Mouse (Mus musculus) heart, postnatal 0 days (tissue): ENCODE data around the gene Cdipt. TPM values are rescaled to one million over a fixed set of nuclear protein-coding genes. Genes with fewer than 3 reads are reported as not detected.

ENCODE experiments used
- ATAC-seq: fragments of 200-750 bp; cut with Nextera tagmentation; 2 replicates; pipeline ENCODE4 v1.8.0; 2017; ENCODE audit warnings: low read depth, moderate number of reproducible peaks, moderate library complexity; ENCODE audit not compliant: insufficient read depth
- DNase-seq: peaks from one replicate; pipeline ENCODE4 v3.0.0-alpha.2; 2016; ENCODE audit warnings: low spot score
- H3K27ac ChIP-seq: fragments of 300-500 bp; sonication (generic); 2 replicates; pipeline ENCODE4 v1.5.1; 2014; ENCODE audit warnings: low read depth, mild to moderate bottlenecking
- H3K27me3 ChIP-seq: fragments of 300-500 bp; sonication (generic); 2 replicates; pipeline ENCODE4 v1.6.1; 2014; ENCODE audit warnings: low read length, mixed read lengths; ENCODE audit not compliant: control insufficient read depth, insufficient read depth
- H3K36me3 ChIP-seq: fragments of 300-500 bp; sonication (generic); replicated peaks from 2 replicates; pipeline ENCODE4 v1.6.1; 2014; ENCODE audit warnings: low read length, mixed read lengths; ENCODE audit not compliant: control insufficient read depth, insufficient read depth
- H3K4me1 ChIP-seq: fragments of 300-500 bp; sonication (generic); 2 replicates; pipeline ENCODE4 v1.6.1; 2014; ENCODE audit warnings: antibody characterized with exemption; ENCODE audit not compliant: control insufficient read depth, insufficient read depth
- H3K4me2 ChIP-seq: fragments of 300-500 bp; sonication (generic); 2 replicates; pipeline ENCODE4 v1.6.1; 2014; ENCODE audit warnings: low read depth, mild to moderate bottlenecking, low read length, moderate library complexity
- H3K4me3 ChIP-seq: fragments of 300-500 bp; sonication (generic); 2 replicates; pipeline ENCODE4 v1.5.1; 2014; ENCODE audit warnings: low read depth, low read length
- H3K9ac ChIP-seq: fragments of 300-500 bp; sonication (generic); replicated peaks from 2 replicates; pipeline ENCODE4 v1.6.1; 2014; ENCODE audit warnings: low read depth, low read length, mixed read lengths
- H3K9me3 ChIP-seq: fragments of 300-500 bp; sonication (generic); replicated peaks from 2 replicates; pipeline ENCODE4 v1.6.1; 2016; ENCODE audit warnings: low read length; ENCODE audit not compliant: control insufficient read depth
- CTCF ChIP-seq: IDR thresholded peaks from 2 replicates; pipeline ENCODE4 v1.5.1; 2016; ENCODE audit warnings: antibody characterized with exemption, control low read depth, low read depth
- EP300 ChIP-seq: IDR thresholded peaks from 2 replicates; pipeline ENCODE4 v1.6.1; 2016; ENCODE audit warnings: antibody characterized with exemption, low read depth
- WGBS: fragments of 180-500 bp; shearing (Covaris S2); extraction: QIAGEN DNeasy Blood & Tissue Kit; methylation state at CpG from one replicate; pipeline ENCODE4 v1.1.7; 2014; 5-methylcytosine and 5-hydroxymethylcytosine counted together
- polyA plus RNA-seq: library from polyadenylated mRNA; unstranded; fragments of >200 nt; fragmentation: Nextera tagmentation; extraction: Ambion mirVana; gene quantifications from 2 replicates; pipeline ENCODE4 v1.2.1, GENCODE M21; 2015
- total RNA-seq: library from RNA; depleted of rRNA; stranded (reverse); fragments of >200 nt; gene quantifications from 2 replicates; pipeline ENCODE4 v1.2.3, GENCODE M21; 2014; ENCODE audit warnings: low replicate concordance

Gene Cdipt
- total and polyA plus RNA-seq, 2 experiments from 2014 or later = 67.5 to 135 TPM

DNA sequence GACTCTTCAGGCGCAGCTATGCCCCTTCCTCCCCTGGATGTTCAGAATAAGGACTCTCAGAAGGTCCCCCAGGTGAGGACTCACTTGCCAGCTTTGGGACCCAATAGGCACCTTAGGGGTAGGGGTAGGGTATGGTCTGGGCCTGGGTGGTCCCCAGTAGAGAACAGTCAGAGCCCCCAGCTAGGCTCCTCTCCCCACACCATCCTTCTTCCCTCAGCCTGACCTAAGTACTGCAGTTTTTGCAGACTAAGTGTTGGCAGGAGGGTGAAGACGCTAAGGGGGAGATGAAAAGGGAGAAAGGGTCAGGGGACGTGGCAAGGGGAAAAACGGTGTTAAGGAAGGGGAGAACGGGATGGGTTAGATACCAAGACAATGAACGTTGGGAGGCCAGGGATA lies 42.2 kb downstream of the Cdipt start:
- H3K9ac ChIP-seq = no peak overlapping the region
- no peak for TF ChIP-seq CTCF
- TF ChIP-seq EP300 = no peak
- H3K4me1 ChIP-seq = peaks cover 26% of the 10 kb centered on the region
- no peak for ATAC-seq
- H3K9me3 ChIP-seq = no peaks in the 10 kb centered on the region
- no peak overlapping the region for H3K4me3 ChIP-seq
- H3K27me3 ChIP-seq = no peaks in the 10 kb centered on the region
- DNase-seq = no peak
- H3K36me3 ChIP-seq = peaks cover 15% of the 10 kb centered on the region
- 36% methylated on average over 6 of the region's 6 CpGs for WGBS
- H3K4me2 ChIP-seq = no peak overlapping the region
- H3K27ac ChIP-seq = peak overlapping the region; percentile 88; the same call in 1 of the 2 replicates

DNA sequence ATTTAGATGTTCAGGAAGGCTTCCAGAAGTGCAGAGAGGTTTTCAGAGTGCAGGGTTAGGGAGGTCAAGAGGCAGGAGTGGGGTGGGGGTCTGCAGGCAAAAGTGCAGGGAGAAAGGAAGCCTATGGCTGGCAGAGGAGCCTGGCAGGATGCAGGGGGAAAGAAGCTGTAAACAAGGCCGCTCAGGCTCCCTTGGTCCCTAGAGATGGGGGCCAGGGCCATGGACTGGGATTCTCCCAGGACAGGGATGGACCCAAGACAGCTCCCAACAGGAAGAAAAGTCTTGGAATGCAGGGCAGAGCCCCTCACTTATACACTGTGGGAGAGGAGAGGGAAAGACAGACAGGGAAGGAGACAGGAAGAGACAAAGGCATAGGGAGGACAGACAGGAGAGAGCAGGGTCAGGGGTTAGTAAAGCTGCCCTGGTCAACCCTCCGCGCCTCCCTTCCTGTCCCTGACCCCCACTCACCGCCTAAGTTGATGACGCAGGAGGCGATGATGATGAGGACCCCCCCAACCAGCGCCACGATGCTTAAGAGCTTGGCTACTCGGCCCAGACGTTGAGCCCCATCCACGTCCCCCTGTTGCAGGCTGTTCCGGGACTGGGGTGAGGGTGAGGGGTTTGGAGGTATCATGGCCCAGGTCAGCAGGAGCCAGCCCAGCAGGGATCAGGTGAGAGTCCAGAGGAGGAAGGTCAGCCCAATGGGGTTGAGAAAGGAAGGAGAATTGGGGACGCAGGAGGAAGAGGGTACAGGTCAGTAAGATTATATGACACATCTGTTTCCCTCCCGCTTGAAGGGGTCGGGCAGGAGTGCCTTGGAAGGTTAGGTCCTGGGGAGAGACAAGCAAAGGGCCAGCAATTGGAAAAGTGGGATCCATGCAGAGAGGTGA lies 42.9 kb downstream of the Cdipt start:
- peaks cover 22% of the 10 kb centered on the region for H3K36me3 ChIP-seq
- ATAC-seq = no peak
- H3K4me3 ChIP-seq = no peak overlapping the region
- no peak overlapping the region for H3K9ac ChIP-seq
- no peaks in the 10 kb centered on the region for H3K9me3 ChIP-seq
- WGBS = 65% methylated on average over 15 of the region's 15 CpGs
- no peaks in the 10 kb centered on the region for H3K27me3 ChIP-seq
- H3K27ac ChIP-seq = peak overlapping the region; percentile 88; the same call in 1 of the 2 replicates
- peaks cover 31% of the 10 kb centered on the region for H3K4me1 ChIP-seq
- no peak for TF ChIP-seq CTCF
- no peak for TF ChIP-seq EP300
- no peak overlapping the region for H3K4me2 ChIP-seq
- DNase-seq = no peak

DNA sequence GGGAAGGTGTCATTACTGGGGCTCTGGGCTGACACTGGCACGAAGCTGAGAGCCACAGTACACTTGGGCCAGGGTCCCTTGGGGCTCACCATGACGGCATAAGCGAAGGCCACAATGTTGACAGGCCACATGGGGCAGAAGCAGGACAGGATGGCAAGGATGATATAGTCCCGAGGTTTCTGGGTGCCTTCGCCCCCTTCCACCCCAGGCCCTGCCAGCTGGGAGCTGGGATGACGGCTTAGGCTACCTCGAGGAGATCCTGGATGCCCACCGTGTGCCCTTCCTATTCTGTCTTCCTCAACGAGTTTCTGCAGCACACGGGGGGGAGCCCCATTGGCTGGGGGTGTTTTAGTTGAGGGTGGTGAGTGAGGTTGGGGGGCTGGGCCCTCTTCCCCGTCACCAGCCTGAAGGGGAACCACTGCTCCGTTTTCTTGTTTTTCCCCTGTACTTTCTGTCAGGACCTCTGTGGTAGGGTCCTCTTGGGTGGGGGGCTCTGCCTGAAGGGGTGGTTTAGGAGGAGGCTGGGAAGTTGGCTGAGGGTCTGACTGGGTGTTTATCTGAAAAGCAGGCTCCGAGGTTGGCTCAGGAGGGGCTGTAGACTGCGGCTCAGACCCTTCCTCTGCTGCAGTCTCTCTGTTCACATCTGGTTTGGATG lies 43.7 kb downstream of the Cdipt start:
- ATAC-seq (no peak), DNase-seq (no peak)
- TF ChIP-seq EP300 (no peak), CTCF (no peak)
- WGBS = 78% methylated on average over 14 of the region's 14 CpGs
- H3K36me3 ChIP-seq = peaks cover 30% of the 10 kb centered on the region
- peak overlapping the region; percentile 78; the same call in 1 of the 2 replicates for H3K4me2 ChIP-seq
- H3K9me3 ChIP-seq = no peaks in the 10 kb centered on the region
- H3K4me1 ChIP-seq = peaks cover 39% of the 10 kb centered on the region
- no peak overlapping the region for H3K4me3 ChIP-seq
- no peak overlapping the region for H3K27ac ChIP-seq
- H3K9ac ChIP-seq = no peak overlapping the region
- H3K27me3 ChIP-seq = no peaks in the 10 kb centered on the region

DNA sequence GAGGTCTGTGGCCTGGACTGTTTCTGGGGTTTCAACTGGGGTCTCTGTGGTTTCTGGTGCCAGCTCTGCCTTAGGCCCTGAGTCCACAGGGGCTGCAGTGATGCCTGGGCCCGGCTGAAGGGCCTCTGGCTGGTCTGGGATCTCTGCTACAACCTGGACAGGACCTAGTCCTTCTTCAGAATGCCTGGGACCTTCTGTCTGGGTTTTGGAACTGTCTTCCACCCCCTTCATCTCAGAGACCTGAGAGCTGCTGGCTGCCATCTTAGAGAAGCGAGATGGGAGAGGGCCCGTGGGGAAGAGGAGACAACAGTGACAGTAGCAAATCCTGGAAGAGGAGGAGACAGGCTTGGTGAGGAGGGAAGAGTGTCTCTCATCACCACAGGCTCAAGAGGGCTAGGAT lies 44.3 kb downstream of the Cdipt start:
- Histone ChIP-seq H3K36me3 (peaks cover 31% of the 10 kb centered on the region), H3K9ac (peak overlapping the region; percentile 46; the same call in 1 of the 2 replicates), H3K9me3 (no peaks in the 10 kb centered on the region), H3K4me1 (peaks cover 44% of the 10 kb centered on the region), H3K27me3 (no peaks in the 10 kb centered on the region), H3K27ac (no peak overlapping the region), H3K4me2 (peak overlapping the region; percentile 78), H3K4me3 (no peak overlapping the region)
- WGBS = 65% methylated on average over 3 of the region's 3 CpGs
- no peak for DNase-seq
- ATAC-seq = no peak
- TF ChIP-seq CTCF (no peak), EP300 (no peak)

DNA sequence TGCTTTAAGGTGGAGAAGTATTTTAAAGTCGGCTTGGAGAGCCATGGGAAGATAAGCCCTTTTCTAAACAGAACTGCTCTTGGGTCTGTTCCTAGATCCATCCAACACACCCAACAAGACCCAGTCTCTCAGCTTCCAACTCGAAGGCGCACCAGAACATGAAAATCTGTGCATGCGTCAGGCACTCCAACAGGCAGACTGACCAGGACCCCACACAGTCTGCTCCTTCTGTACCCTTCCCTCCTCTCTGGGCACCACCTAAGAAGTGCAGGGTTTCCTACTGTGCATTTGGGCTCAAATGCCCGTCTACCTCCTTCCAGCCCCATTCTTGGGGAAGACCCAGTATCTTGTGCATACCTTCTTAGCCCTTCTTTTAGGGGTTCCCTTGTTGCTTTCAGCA lies 44.8 kb downstream of the Cdipt start:
- Histone ChIP-seq H3K9ac (peak overlapping the region; percentile 46), H3K36me3 (peaks cover 27% of the 10 kb centered on the region)

More for the DNA sequence above, 44.8 kb downstream of the Cdipt start:
- Histone ChIP-seq H3K4me3 (peak overlapping the region; percentile 46), H3K4me1 (peaks cover 41% of the 10 kb centered on the region), H3K27me3 (no peaks in the 10 kb centered on the region), H3K9me3 (no peaks in the 10 kb centered on the region), H3K27ac (0 out of 2 replicates have a peak overlapping the region, but pooled peaks have one; percentile 18), H3K4me2 (peak overlapping the region; percentile 78)
- DNase-seq (no peak), ATAC-seq (no peak)
- WGBS = 36% methylated on average over 5 of the region's 5 CpGs
- no peak for TF ChIP-seq CTCF
- TF ChIP-seq EP300 = no peak
